17 mouse cellular contexts compared by ENCODE assay signal in genomic region chr11:26585409-26586366, GRCm38 (mm10). TPM values are rescaled to one million over a fixed set of nuclear protein-coding genes. Genes with fewer than 3 reads are reported as not detected.
DNase-seq lines count a peak whose midpoint lies in the region; ATAC-seq and TF ChIP-seq lines count a peak whose summit lies in the region.
"Had no signal": no experiment of that assay in that cellular context is flagged by ENCODE, and none has a peak within 500 bp of the region (broad histone marks: within the 10 kb centered on the region; RNA-seq: fewer than 3 reads in every experiment).

No protein-coding gene starts in this region.

- no peak for TF ChIP-seq CTCF in CH12.LX (conservative IDR thresholded peaks at IDR 0.05 in 1 of 2, IDR thresholded peaks at IDR 0.05 in 1 of 2; ENCODE audit: low read depth in 2 of 2, low read length in 2 of 2)

- H3K4me1 ChIP-seq in CH12.LX (ENCODE audit: control insufficient read depth in 1 of 2, insufficient read depth in 2 of 2): peaks cover 14 to 74% of the 10 kb centered on the region in 2 experiments
- H3K4me1 ChIP-seq in hindbrain, embryonic 10.5 days (replicated peaks): 0 out of 2 replicates have a peak, but pooled peaks cover 6% of the 10 kb centered on the region
- H3K4me1 ChIP-seq: embryonic facial prominence, embryonic 10.5 days had no signal

- no peaks in the 10 kb centered on the region for H3K27me3 ChIP-seq in CH12.LX (replicated peaks)
- no peaks in the 10 kb centered on the region for H3K27me3 ChIP-seq in hindbrain, embryonic 10.5 days (ENCODE audit: insufficient read depth, poor library complexity, severe bottlenecking)
- H3K27me3 ChIP-seq: liver, embryonic 15.5 days; Patski had no signal

- H3K4me2 ChIP-seq in CH12.LX (ENCODE audit: insufficient read depth, low read depth, poor library complexity, severe bottlenecking): peak overlapping the region; percentile 97
- H3K4me2 ChIP-seq: hindbrain, embryonic 14.5 days; liver, embryonic 15.5 days had no signal

- no peaks in the 10 kb centered on the region for H3K9me3 ChIP-seq in CH12.LX (replicated peaks; ENCODE audit: low read length)
- H3K9me3 ChIP-seq in hindbrain, embryonic 10.5 days: no peaks in the 10 kb centered on the region
- H3K9me3 ChIP-seq: embryonic facial prominence, embryonic 10.5 days; liver, embryonic 15.5 days had no signal

- dilution Hi-C loops in CH12.LX (cut with MboI; ENCODE audit: extremely low pct_ligation_motif_present, extremely low pct_unique_long_range_greater_than_20kb, low sequenced_read_pairs): no loop called here

- ATAC-seq in megakaryocyte, adult 5-6 weeks (ENCODE audit: poor library complexity, severe bottlenecking): peak; percentile 62
- ATAC-seq: Patski had no signal

- intact Hi-C loops in heart, postnatal 14 days (cut with DNase I): no loop called here

- no peak overlapping the region for H3K9ac ChIP-seq in CH12.LX (ENCODE audit: insufficient read depth, low read depth)
- H3K9ac ChIP-seq: hindbrain, embryonic 14.5 days; liver, embryonic 15.5 days had no signal

- TF ChIP-seq POLR2A in CH12.LX (IDR thresholded peaks at IDR 0.05; ENCODE audit: low read depth, low read length): no peak

- in situ Hi-C loops in CH12.LX (cut with MboI; ENCODE audit: low pct_ligation_motif_present, low pct_unique_long_range_greater_than_20kb, low sequenced_read_pairs): no loop called here

- TF ChIP-seq RAD21 in CH12.LX (IDR thresholded peaks at IDR 0.05; ENCODE audit: low read depth, low read length): no peak

- 89% methylated on average over 17 of the region's 17 CpGs for WGBS in hindbrain, embryonic 10.5 days

- H3K79me2 ChIP-seq in CH12.LX (replicated peaks; ENCODE audit: control insufficient read depth, extremely low read depth, insufficient read depth, poor library complexity, severe bottlenecking): no peaks in the 10 kb centered on the region

- no peak overlapping the region for H3K4me3 ChIP-seq in CH12.LX (replicated peaks in 1 of 3; ENCODE audit: low read depth in 2 of 3, low read length in 2 of 3, poor library complexity in 1 of 3)
- no peak overlapping the region for H3K4me3 ChIP-seq in hindbrain, embryonic 10.5 days
- H3K4me3 ChIP-seq: embryonic facial prominence, embryonic 10.5 days; liver, embryonic 15.5 days had no signal

- peak; percentile 16 to 44 for DNase-seq in layer of hippocampus, adult 18-20 months (ENCODE audit: low spot score in 2 of 2)
- DNase-seq in layer of hippocampus, adult 9-11 months: no peak
- DNase-seq in A20 (ENCODE audit: low read depth, low spot score) (peak; percentile 77), CH12.LX (ENCODE audit: extremely low read depth) (peak; percentile 55)
- DNase-seq in hindbrain, embryonic 10.5 days (ENCODE audit: low spot score): no peak
- DNase-seq in heart, postnatal 14 days: no peak
- DNase-seq: cerebellum, adult 8-10 months; gastrocnemius, postnatal 14 days; kidney, adult 2 months had no signal

- peaks cover 2 to 57% of the 10 kb centered on the region in 2 experiments for H3K36me3 ChIP-seq in CH12.LX (replicated peaks in 1 of 2; ENCODE audit: control insufficient read depth in 1 of 2, insufficient read depth in 1 of 2, low read length in 1 of 2)
- 0 out of 2 replicates have a peak, but pooled peaks cover 3% of the 10 kb centered on the region for H3K36me3 ChIP-seq in hindbrain, embryonic 10.5 days
- H3K36me3 ChIP-seq: embryonic facial prominence, embryonic 10.5 days had no signal

- no peak overlapping the region; the same call in 1 of the 2 replicates for H3K27ac ChIP-seq in CH12.LX (ENCODE audit: insufficient read depth, low read depth)
- H3K27ac ChIP-seq in hindbrain, embryonic 10.5 days: no peak overlapping the region
- H3K27ac ChIP-seq: embryonic facial prominence, embryonic 10.5 days; hindbrain, embryonic 14.5 days had no signal

- no peak; the same call in 1 of the 2 replicates for TF ChIP-seq EP300 in CH12.LX (IDR thresholded peaks at IDR 0.05; ENCODE audit: low read length)

TF ChIP-seq in CH12.LX, 34 proteins besides CTCF, POLR2A, EP300 and RAD21:
- peak; percentile 51 for TF ChIP-seq JUND (conservative IDR thresholded peaks at IDR 0.05; ENCODE audit: low read depth, low read length)
- TF ChIP-seq CHD2 (IDR thresholded peaks at IDR 0.05; ENCODE audit: low read length): no peak
- TF ChIP-seq ELF1 (IDR thresholded peaks at IDR 0.05; ENCODE audit: low read depth, low read length): peak; percentile 38; the same call in 1 of the 2 replicates
- TF ChIP-seq IRF4 (IDR thresholded peaks at IDR 0.05; ENCODE audit: low read depth, low read length): peak; percentile 46; the same call in 1 of the 2 replicates
- TF ChIP-seq UBTF (IDR thresholded peaks at IDR 0.05; ENCODE audit: low read depth, low read length): no peak
- peak; percentile 17; the same call in 1 of the 2 replicates for TF ChIP-seq CHD1 (IDR thresholded peaks at IDR 0.05; ENCODE audit: low read depth, low read length)

RNA-seq across cellular contexts. Expression of gene Gm6899, which starts 7.4 kb away (rescaled TPM):
- not detected for total RNA-seq in layer of hippocampus, adult 18-20 months (2021)
- not detected in 2 replicates for total RNA-seq in CH12.LX (2012; rRNA removed)
- total RNA-seq in CH12.LX (2014; rRNA removed): not detected in 2 replicates
- polyA plus RNA-seq in CH12.LX (2012; ENCODE audit: insufficient read length, low read depth): 0.60 TPM in 1 of 2 replicates, not detected in the other
- total RNA-seq in megakaryocyte, adult 5-6 weeks (2015): not detected in 2 replicates
- not detected in 2 replicates for total RNA-seq in megakaryocyte, adult 5-6 weeks (2017)
- not detected in 2 replicates for polyA plus RNA-seq in hindbrain, embryonic 10.5 days (2016; fragmentation: Nextera tagmentation; extraction: Ambion mirVana)
- total RNA-seq in heart, postnatal 14 days (2021): not detected
- total RNA-seq: gastrocnemius, postnatal 14 days; layer of hippocampus, adult 8-10 months; left cerebral cortex, postnatal 36 days had no signal
- polyA plus RNA-seq: heart, embryonic 14.5 days; hindbrain, embryonic 14.5 days; kidney, adult 2 months; liver, embryonic 15.5 days; Patski had no signal

RNA-seq across cellular contexts. Expression of gene Vrk2, which starts 8.1 kb away (rescaled TPM):
- 1 to 10 TPM; 2.4 to 5.3 TPM for total RNA-seq in layer of hippocampus, adult 18-20 months (2021)
- total RNA-seq in CH12.LX (2012; rRNA removed): 17.9 and 19.9 TPM in 2 replicates
- 31.1 and 36.7 TPM in 2 replicates for total RNA-seq in CH12.LX (2014; rRNA removed)
- polyA plus RNA-seq in CH12.LX (2012; ENCODE audit: insufficient read length, low read depth): 58.7 and 66.4 TPM in 2 replicates
- total RNA-seq in megakaryocyte, adult 5-6 weeks (2015): 84.0 and 91.6 TPM in 2 replicates
- total RNA-seq in megakaryocyte, adult 5-6 weeks (2017): 76.1 and 77.0 TPM in 2 replicates
- polyA plus RNA-seq in hindbrain, embryonic 10.5 days (2016; fragmentation: Nextera tagmentation; extraction: Ambion mirVana): 20.7 and 22.7 TPM in 2 replicates
- total RNA-seq in heart, postnatal 14 days (2021): 1 to 10 TPM; 6.7 to 9.2 TPM

Comparison
In these comparisons a context has a peak if more than half of its experiments do, and no peak if none do; other contexts are left out.
1. DNase-seq: peak in layer of hippocampus, adult 18-20 months (2 of 2), A20 (single experiment) and CH12.LX (single experiment); none in layer of hippocampus, adult 9-11 months (single experiment), hindbrain, embryonic 10.5 days (single experiment) and heart, postnatal 14 days (0 of 2).